Mouse (Mus musculus): ENCODE data around the gene Elf2.

GRCm38 (mm10) chr3:51262942-51263341 is 77.5 kb downstream of the Elf2 start:
- TF ChIP-seq POLR2A (IDR thresholded peaks at IDR 0.05; ENCODE audit: control insufficient read depth, extremely low read depth, insufficient read depth, low read length, poor library complexity) (no peak), CTCF (IDR thresholded peaks at IDR 0.05; ENCODE audit: borderline replicate concordance, control insufficient read depth, extremely low read depth, insufficient read depth, low read length, poor library complexity) (no peak)

All from thymus, adult 2 months (tissue).